Mouse (Mus musculus): ENCODE data around the gene Fpr1. TPM values are rescaled to one million over a fixed set of nuclear protein-coding genes. Genes with fewer than 3 reads are reported as not detected.

Fpr1 gene
- polyA plus RNA-seq, 1 experiment = not detected

DNA sequence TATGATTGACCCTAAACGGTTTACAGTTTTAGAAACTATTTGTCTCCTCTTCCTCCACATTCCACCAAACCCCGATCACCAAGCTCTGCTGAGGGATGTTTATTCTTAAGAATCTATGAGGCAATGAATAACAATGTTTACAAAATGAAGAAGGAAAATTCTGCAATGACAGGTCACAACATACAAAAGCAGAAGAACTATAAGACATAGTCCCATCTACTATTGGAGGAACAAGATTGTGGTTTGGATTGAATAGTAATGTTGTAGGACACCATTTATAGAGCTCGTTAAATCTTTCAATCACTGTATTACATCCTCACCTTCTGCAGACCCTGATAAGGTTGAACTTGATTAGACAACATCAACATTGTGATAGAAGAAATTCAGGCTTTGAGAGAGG lies 1.1 kb downstream of the Fpr1 start:
- H3K4me2 ChIP-seq (ENCODE audit: low read depth) = no peak overlapping the region
- H3K36me3 ChIP-seq (ENCODE audit: control insufficient read depth, insufficient read depth) = no peaks in the 10 kb centered on the region
- no peaks in the 10 kb centered on the region for H3K79me2 ChIP-seq (ENCODE audit: control insufficient read depth, insufficient read depth)
- TF ChIP-seq CEBPB (IDR thresholded peaks at IDR 0.05; ENCODE audit: insufficient read depth, poor library complexity, severe bottlenecking) (no peak), MYOG (IDR thresholded peaks at IDR 0.05; ENCODE audit: control insufficient read depth in 1 of 3, insufficient read depth in 1 of 3, insufficient read length in 2 of 3, low read depth in 2 of 3) (no peak), E2F4 (IDR thresholded peaks at IDR 0.05; ENCODE audit: insufficient read depth) (no peak), POLR2A (IDR thresholded peaks at IDR 0.05; ENCODE audit: insufficient read length, low read depth) (no peak), TCF3 (IDR thresholded peaks at IDR 0.05; ENCODE audit: insufficient read length, low read depth) (no peak), MYOD1 (IDR thresholded peaks at IDR 0.05; ENCODE audit: control insufficient read depth in 1 of 3, insufficient read length in 2 of 3, low read depth in 2 of 3) (no peak), POLR2AphosphoS2 (IDR thresholded peaks at IDR 0.05; ENCODE audit: insufficient read length, low read depth) (no peak), REST (IDR thresholded peaks at IDR 0.05; ENCODE audit: insufficient read depth, insufficient read length) (no peak), TCF12 (IDR thresholded peaks at IDR 0.05; ENCODE audit: insufficient read depth, poor library complexity, severe bottlenecking) (no peak), MAX (IDR thresholded peaks at IDR 0.05; ENCODE audit: low read depth) (no peak), USF1 (IDR thresholded peaks at IDR 0.05; ENCODE audit: low read depth) (no peak), SRF (IDR thresholded peaks at IDR 0.05; ENCODE audit: control insufficient read depth, insufficient read length, low read depth) (no peak)
- no peaks in the 10 kb centered on the region for H3K27me3 ChIP-seq (ENCODE audit: control insufficient read depth, insufficient read depth, insufficient read length)
- no peak overlapping the region for H3K4me3 ChIP-seq
- no peak overlapping the region for H3ac ChIP-seq (ENCODE audit: control insufficient read depth, insufficient read length)

DNA sequence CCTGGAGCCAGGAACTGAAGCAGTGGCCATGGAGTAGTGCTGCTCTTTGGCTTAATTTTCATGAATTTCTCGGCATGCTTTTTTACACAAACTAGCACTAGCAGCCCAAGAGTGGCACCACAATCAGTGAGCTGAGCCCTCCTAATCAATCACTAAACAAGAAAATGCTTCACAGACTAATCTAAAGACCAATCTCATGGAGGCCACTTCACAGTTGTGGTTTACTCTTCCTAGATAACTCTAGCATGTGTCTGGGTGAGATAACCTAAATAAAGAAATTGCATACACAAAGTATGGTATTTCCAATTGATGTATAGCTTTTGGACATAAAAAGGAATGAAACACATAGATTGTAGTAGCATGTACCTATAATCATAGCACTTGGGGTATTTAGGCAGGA lies 4.4 kb downstream of the Fpr1 start:
- Histone ChIP-seq H3K36me3 (ENCODE audit: control insufficient read depth, insufficient read depth) (no peaks in the 10 kb centered on the region), H3K4me3 (no peak overlapping the region), H3K79me2 (ENCODE audit: control insufficient read depth, insufficient read depth) (no peaks in the 10 kb centered on the region), H3ac (ENCODE audit: control insufficient read depth, insufficient read length) (no peak overlapping the region), H3K27me3 (ENCODE audit: control insufficient read depth, insufficient read depth, insufficient read length) (no peaks in the 10 kb centered on the region), H3K4me2 (ENCODE audit: low read depth) (no peak overlapping the region)
- TF ChIP-seq USF1 (IDR thresholded peaks at IDR 0.05; ENCODE audit: low read depth) (no peak), TCF3 (IDR thresholded peaks at IDR 0.05; ENCODE audit: insufficient read length, low read depth) (no peak), POLR2A (IDR thresholded peaks at IDR 0.05; ENCODE audit: insufficient read length, low read depth) (no peak), TCF12 (IDR thresholded peaks at IDR 0.05; ENCODE audit: insufficient read depth, poor library complexity, severe bottlenecking) (no peak), MYOD1 (IDR thresholded peaks at IDR 0.05; ENCODE audit: control insufficient read depth in 1 of 3, insufficient read length in 2 of 3, low read depth in 2 of 3) (no peak), POLR2AphosphoS2 (IDR thresholded peaks at IDR 0.05; ENCODE audit: insufficient read length, low read depth) (no peak), CEBPB (IDR thresholded peaks at IDR 0.05; ENCODE audit: insufficient read depth, poor library complexity, severe bottlenecking) (no peak), REST (IDR thresholded peaks at IDR 0.05; ENCODE audit: insufficient read depth, insufficient read length) (no peak), MYOG (IDR thresholded peaks at IDR 0.05; ENCODE audit: control insufficient read depth in 1 of 3, insufficient read depth in 1 of 3, insufficient read length in 2 of 3, low read depth in 2 of 3) (no peak), MAX (IDR thresholded peaks at IDR 0.05; ENCODE audit: low read depth) (no peak), SRF (IDR thresholded peaks at IDR 0.05; ENCODE audit: control insufficient read depth, insufficient read length, low read depth) (no peak), E2F4 (IDR thresholded peaks at IDR 0.05; ENCODE audit: insufficient read depth) (no peak)

DNA sequence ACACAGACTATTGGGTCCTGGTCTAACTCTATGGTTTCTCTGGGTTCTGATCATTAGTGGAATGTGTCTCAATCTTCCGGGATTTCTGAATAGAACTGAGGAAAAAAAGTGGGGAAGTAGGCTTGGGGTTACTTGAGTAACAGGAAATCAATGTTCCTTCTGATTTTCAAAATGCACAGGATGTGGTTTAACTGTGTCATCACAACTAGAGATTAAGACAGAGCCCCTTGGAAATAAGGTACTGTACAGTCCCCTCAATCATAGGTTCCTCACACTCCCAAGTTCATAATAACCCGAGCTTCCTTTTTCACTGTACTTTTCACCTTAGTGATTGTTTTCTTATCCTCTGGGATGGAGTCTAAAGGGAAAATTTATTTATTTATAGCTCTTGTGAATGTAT lies 12.0 kb downstream of the Fpr1 start:
- no peak overlapping the region for H3ac ChIP-seq (ENCODE audit: control insufficient read depth, insufficient read length)
- TF ChIP-seq E2F4 (IDR thresholded peaks at IDR 0.05; ENCODE audit: insufficient read depth) (no peak), REST (IDR thresholded peaks at IDR 0.05; ENCODE audit: insufficient read depth, insufficient read length) (no peak), MAX (IDR thresholded peaks at IDR 0.05; ENCODE audit: low read depth) (no peak)
- no peaks in the 10 kb centered on the region for H3K36me3 ChIP-seq (ENCODE audit: control insufficient read depth, insufficient read depth)
- H3K79me2 ChIP-seq (ENCODE audit: control insufficient read depth, insufficient read depth) = no peaks in the 10 kb centered on the region
- H3K4me2 ChIP-seq (ENCODE audit: low read depth) = no peak overlapping the region
- no peaks in the 10 kb centered on the region for H3K27me3 ChIP-seq (ENCODE audit: control insufficient read depth, insufficient read depth, insufficient read length)
- no peak overlapping the region for H3K4me3 ChIP-seq

DNA sequence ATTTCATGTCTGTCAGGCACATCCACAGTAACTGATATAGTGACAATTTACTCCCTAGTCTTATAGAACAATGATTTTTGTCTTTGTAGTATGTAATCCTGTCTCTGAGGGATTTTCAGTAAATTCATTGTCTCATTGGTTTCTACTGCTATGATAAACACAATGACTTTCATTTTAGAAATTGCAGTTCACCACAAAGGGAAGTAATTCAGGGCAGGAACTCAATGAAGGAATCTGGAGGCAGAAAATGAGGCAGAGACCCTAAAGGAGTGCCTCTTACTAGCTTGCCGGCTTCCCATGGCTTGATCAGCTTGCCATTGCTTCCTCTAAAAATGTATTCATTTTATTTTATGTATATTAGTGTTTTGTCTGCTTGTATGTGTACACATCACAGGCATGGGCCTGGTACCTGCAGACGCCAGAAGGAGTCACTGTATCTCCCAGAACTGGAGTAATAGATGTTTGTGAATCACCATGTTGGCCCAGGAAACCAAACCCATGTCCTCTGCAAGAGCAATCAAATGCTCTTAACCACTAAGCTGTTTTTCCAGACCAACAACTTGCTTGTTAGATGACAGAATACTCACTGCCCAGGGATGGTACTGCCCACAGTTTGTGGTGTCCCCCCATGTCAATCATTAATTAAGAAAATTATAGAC lies 12.7 kb downstream of the Fpr1 start:
- TF ChIP-seq SRF (IDR thresholded peaks at IDR 0.05; ENCODE audit: control insufficient read depth, insufficient read length, low read depth) = no peak
- no peak for TF ChIP-seq POLR2AphosphoS2 (IDR thresholded peaks at IDR 0.05; ENCODE audit: insufficient read length, low read depth)
- TF ChIP-seq CEBPB (IDR thresholded peaks at IDR 0.05; ENCODE audit: insufficient read depth, poor library complexity, severe bottlenecking) = no peak
- no peak for TF ChIP-seq POLR2A (IDR thresholded peaks at IDR 0.05; ENCODE audit: insufficient read length, low read depth)
- TF ChIP-seq TCF12 (IDR thresholded peaks at IDR 0.05; ENCODE audit: insufficient read depth, poor library complexity, severe bottlenecking) = no peak
- no peak for TF ChIP-seq REST (IDR thresholded peaks at IDR 0.05; ENCODE audit: insufficient read depth, insufficient read length)
- no peak for TF ChIP-seq MYOD1 (IDR thresholded peaks at IDR 0.05; ENCODE audit: control insufficient read depth in 1 of 3, insufficient read length in 2 of 3, low read depth in 2 of 3)
- no peak for TF ChIP-seq MYOG (IDR thresholded peaks at IDR 0.05; ENCODE audit: control insufficient read depth in 1 of 3, insufficient read depth in 1 of 3, insufficient read length in 2 of 3, low read depth in 2 of 3)
- TF ChIP-seq MAX (IDR thresholded peaks at IDR 0.05; ENCODE audit: low read depth) = no peak
- no peak for TF ChIP-seq TCF3 (IDR thresholded peaks at IDR 0.05; ENCODE audit: insufficient read length, low read depth)
- TF ChIP-seq USF1 (IDR thresholded peaks at IDR 0.05; ENCODE audit: low read depth) = no peak
- TF ChIP-seq E2F4 (IDR thresholded peaks at IDR 0.05; ENCODE audit: insufficient read depth) = no peak
- H3K36me3 ChIP-seq (ENCODE audit: control insufficient read depth, insufficient read depth) = no peaks in the 10 kb centered on the region
- H3K4me2 ChIP-seq (ENCODE audit: low read depth) = no peak overlapping the region
- no peak overlapping the region for H3K4me3 ChIP-seq
- H3K79me2 ChIP-seq (ENCODE audit: control insufficient read depth, insufficient read depth) = no peaks in the 10 kb centered on the region
- H3K27me3 ChIP-seq (ENCODE audit: control insufficient read depth, insufficient read depth, insufficient read length) = no peaks in the 10 kb centered on the region
- no peak overlapping the region for H3ac ChIP-seq (ENCODE audit: control insufficient read depth, insufficient read length)

All from myocyte (in vitro differentiated cells).